Mouse (Mus musculus) MEL (cell line): ENCODE measurements at regions not wholly inside any gene's neighbourhood (a gene's known extent, or its start where the extent isn't known, plus 50 kb on each side); places are given as distances from the start of the nearest gene placed in this dataset.

Experiments used
- DNase-seq: peaks from one replicate; pipeline ENCODE4 v3.0.0; 2011; ENCODE audit warnings: low read depth, low spot score
- H3K27ac ChIP-seq: 2 replicates; pipeline ENCODE4 v1.5.1; 2012; ENCODE audit warnings: low read depth, mild to moderate bottlenecking, control low read depth, low read length, moderate library complexity; ENCODE audit not compliant: control insufficient read depth
- H3K27me3 ChIP-seq, 2 experiments: fragments of 150-350 bp in 1 of 2; sonication (generic) in 1 of 2; 2 replicates each; pipeline ENCODE4 v1.6.1; 2012; ENCODE audit warnings: low read length in 2 of 2, mild to moderate bottlenecking in 2 of 2, improper control_type of control experiment in 1 of 2, moderate library complexity in 1 of 2; ENCODE audit not compliant: insufficient read depth in 2 of 2, control insufficient read depth in 1 of 2
- H3K36me3 ChIP-seq, 2 experiments: 2 replicates each; pipeline ENCODE4 v1.6.1; 2012 to 2014; ENCODE audit warnings: low read length in 2 of 2, improper control_type of control experiment in 1 of 2, inconsistent platforms in 1 of 2, mild to moderate bottlenecking in 1 of 2; ENCODE audit not compliant: insufficient read depth in 2 of 2, control insufficient read depth in 1 of 2
- H3K4me1 ChIP-seq, 2 experiments: fragments of 150-350 bp in 1 of 2; sonication (generic) in 1 of 2; 2 replicates each; pipeline ENCODE4 v1.6.1; 2012; ENCODE audit warnings: low read length in 2 of 2, improper control_type of control experiment in 1 of 2, mild to moderate bottlenecking in 1 of 2; ENCODE audit not compliant: insufficient read depth in 2 of 2, control insufficient read depth in 1 of 2
- H3K4me3 ChIP-seq, 2 experiments: fragments of 150-350 bp in 1 of 2; sonication (generic) in 1 of 2; 2 replicates each; pipeline ENCODE4 v1.5.1; 2012; ENCODE audit warnings: low read depth in 2 of 2, low read length in 2 of 2, mild to moderate bottlenecking in 2 of 2, moderate library complexity in 2 of 2, control low read depth in 1 of 2, improper control_type of control experiment in 1 of 2; ENCODE audit not compliant: control insufficient read depth in 1 of 2, insufficient read depth in 1 of 2
- H3K79me2 ChIP-seq: 2 replicates; pipeline ENCODE4 v1.6.1; 2012; ENCODE audit warnings: mild to moderate bottlenecking, low read length, moderate library complexity; ENCODE audit not compliant: control insufficient read depth, poor library complexity, insufficient read depth
- H3K9ac ChIP-seq: 2 replicates; pipeline ENCODE4 v1.6.1; 2012; ENCODE audit warnings: low read depth, mild to moderate bottlenecking, control low read depth, low read length, moderate library complexity; ENCODE audit not compliant: control insufficient read depth, poor library complexity, severe bottlenecking
- H3K9me3 ChIP-seq: fragments of 150-350 bp; sonication (generic); replicated peaks from 2 replicates; pipeline ENCODE4 v1.6.1; 2012; ENCODE audit warnings: mild to moderate bottlenecking, low read length, improper control_type of control experiment, moderate library complexity; ENCODE audit not compliant: insufficient read depth
- CHD2 ChIP-seq: IDR thresholded peaks from 2 replicates; pipeline ENCODE4 v1.6.1; 2011; ENCODE audit warnings: low read length, improper control_type of control experiment
- CTCF ChIP-seq, 3 experiments: IDR thresholded peaks in 2 of 3; conservative IDR thresholded peaks in 1 of 3; 2 replicates each; pipeline ENCODE4 v1.5.1; 2011 to 2012; ENCODE audit warnings: low read length in 3 of 3, low read depth in 2 of 3, mild to moderate bottlenecking in 2 of 3, improper control_type of control experiment in 1 of 3, inconsistent platforms in 1 of 3, mixed read lengths in 1 of 3, moderate library complexity in 1 of 3; ENCODE audit not compliant: control insufficient read depth in 1 of 3, insufficient read depth in 1 of 3, poor library complexity in 1 of 3, severe bottlenecking in 1 of 3
- EP300 ChIP-seq, 2 experiments: IDR thresholded peaks; 2 replicates each; pipeline ENCODE4 v1.6.1; 2011; ENCODE audit warnings: improper control_type of control experiment in 2 of 2, low read length in 2 of 2, low read depth in 1 of 2, mild to moderate bottlenecking in 1 of 2
- GATA1 ChIP-seq: IDR thresholded peaks from 2 replicates; pipeline ENCODE4 v1.6.1; 2011; ENCODE audit warnings: low read depth, low read length, improper control_type of control experiment
- HCFC1 ChIP-seq: IDR thresholded peaks from 2 replicates; pipeline ENCODE4 v1.6.1; 2012; ENCODE audit warnings: low read depth, mild to moderate bottlenecking, inconsistent platforms, low read length, improper control_type of control experiment, moderate library complexity
- MAFK ChIP-seq: IDR thresholded peaks from 2 replicates; pipeline ENCODE4 v1.6.1; 2011; ENCODE audit warnings: low read depth, mild to moderate bottlenecking, low read length, improper control_type of control experiment, borderline replicate concordance
- MYB ChIP-seq: IDR thresholded peaks from 2 replicates; pipeline ENCODE4 v1.6.1; 2011; ENCODE audit warnings: mild to moderate bottlenecking, low read depth, low read length, improper control_type of control experiment
- MYC ChIP-seq: IDR thresholded peaks from 2 replicates; pipeline ENCODE4 v1.6.1; 2011; ENCODE audit warnings: low read depth, mild to moderate bottlenecking, low read length, improper control_type of control experiment, moderate library complexity
- NELFE ChIP-seq: IDR thresholded peaks from 2 replicates; pipeline ENCODE4 v1.6.1; 2011; ENCODE audit warnings: low read depth, low read length, improper control_type of control experiment
- NRF1 ChIP-seq: IDR thresholded peaks from 2 replicates; pipeline ENCODE4 v1.6.1; 2014; ENCODE audit warnings: low read depth, mild to moderate bottlenecking, inconsistent platforms, low read length, improper control_type of control experiment, moderate library complexity; ENCODE audit not compliant: poor library complexity, insufficient read depth, severe bottlenecking
- POLR2A ChIP-seq, 2 experiments: IDR thresholded peaks; 2 replicates each; pipeline ENCODE4 v1.6.1; 2011 to 2012; ENCODE audit warnings: low read length in 2 of 2, mild to moderate bottlenecking in 2 of 2, control low read depth in 1 of 2, improper control_type of control experiment in 1 of 2, low read depth in 1 of 2, moderate library complexity in 1 of 2; ENCODE audit not compliant: control insufficient read depth in 1 of 2, insufficient read depth in 1 of 2, poor library complexity in 1 of 2
- RAD21 ChIP-seq: IDR thresholded peaks from 2 replicates; pipeline ENCODE4 v1.6.1; 2011; ENCODE audit warnings: mild to moderate bottlenecking, low read depth, low read length, improper control_type of control experiment
- RCOR1 ChIP-seq: IDR thresholded peaks from 2 replicates; pipeline ENCODE4 v1.6.1; 2012; ENCODE audit warnings: low read depth, mild to moderate bottlenecking, inconsistent platforms, low read length, improper control_type of control experiment
- TAL1 ChIP-seq: IDR thresholded peaks from 2 replicates; pipeline ENCODE4 v1.6.1; 2012; ENCODE audit warnings: mild to moderate bottlenecking, inconsistent platforms, low read length, moderate library complexity, mixed read lengths
- TBP ChIP-seq: IDR thresholded peaks from 2 replicates; pipeline ENCODE4 v1.8.0; 2011; ENCODE audit warnings: low read depth, low read length, improper control_type of control experiment
- USF1 ChIP-seq: IDR thresholded peaks from 2 replicates; pipeline ENCODE4 v1.6.1; 2014; ENCODE audit warnings: low read depth, mild to moderate bottlenecking, inconsistent platforms, low read length, improper control_type of control experiment, moderate library complexity
- USF2 ChIP-seq, 2 experiments: IDR thresholded peaks; 2 replicates each; pipeline ENCODE4 v1.6.1; 2011 to 2012; ENCODE audit warnings: improper control_type of control experiment in 2 of 2, low read length in 2 of 2, borderline replicate concordance in 1 of 2, inconsistent platforms in 1 of 2, low read depth in 1 of 2, mild to moderate bottlenecking in 1 of 2; ENCODE audit not compliant: insufficient read depth in 1 of 2
- ZC3H11A ChIP-seq: IDR thresholded peaks from 2 replicates; pipeline ENCODE4 v1.6.1; 2012; ENCODE audit warnings: low read depth, mild to moderate bottlenecking, inconsistent platforms, low read length, improper control_type of control experiment
- ZMIZ1 ChIP-seq: IDR thresholded peaks from 2 replicates; pipeline ENCODE4 v1.6.1; 2012; ENCODE audit warnings: low read depth, mild to moderate bottlenecking, inconsistent platforms, low read length, improper control_type of control experiment, moderate library complexity

DNA sequence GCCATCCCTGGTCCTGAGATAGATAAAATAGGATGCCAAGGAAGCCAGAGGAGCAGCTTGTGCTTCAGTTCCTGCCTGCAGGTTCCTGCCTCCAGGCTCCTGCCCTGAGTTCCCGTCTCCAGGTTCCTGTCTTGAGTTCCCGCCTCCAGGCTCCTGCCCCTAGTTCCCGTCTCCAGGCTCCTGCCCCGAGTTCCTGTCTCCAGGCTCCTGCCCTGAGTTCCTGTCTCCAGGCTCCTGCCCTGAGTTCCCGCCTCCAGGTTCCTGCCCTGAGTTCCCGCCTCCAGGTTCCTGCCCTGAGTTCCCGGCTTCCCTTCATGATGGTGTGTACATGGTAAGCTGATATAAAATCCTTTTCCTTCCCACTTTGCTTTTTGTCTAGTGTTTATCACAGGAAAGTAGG lies 86.8 kb upstream of the Armc2 start:
- H3K27ac ChIP-seq = no peak overlapping the region
- no peaks in the 10 kb centered on the region for H3K79me2 ChIP-seq
- H3K9me3 ChIP-seq = no peaks in the 10 kb centered on the region
- H3K4me1 ChIP-seq = no peaks in the 10 kb centered on the region
- H3K27me3 ChIP-seq = no peaks in the 10 kb centered on the region; a peak in 1 of 4 replicates
- no peak for DNase-seq
- no peak overlapping the region for H3K9ac ChIP-seq
- no peaks in the 10 kb centered on the region for H3K36me3 ChIP-seq
- TF ChIP-seq EP300 (IDR thresholded peaks at IDR 0.05; ENCODE audit: low read depth in 1 of 2, low read length in 2 of 2) (no peak), ZC3H11A (no peak), MYB (no peak), TBP (no peak), ZMIZ1 (no peak), CTCF (IDR thresholded peaks at IDR 0.05 in 2 of 3, conservative IDR thresholded peaks at IDR 0.05 in 1 of 3; ENCODE audit: control insufficient read depth in 1 of 3, insufficient read depth in 1 of 3, low read depth in 2 of 3, low read length in 3 of 3, poor library complexity in 1 of 3, severe bottlenecking in 1 of 3) (no peak), NRF1 (no peak), USF1 (no peak), POLR2A (IDR thresholded peaks at IDR 0.05; ENCODE audit: control insufficient read depth in 1 of 2, insufficient read depth in 1 of 2, low read depth in 1 of 2, low read length in 2 of 2, poor library complexity in 1 of 2) (no peak), RCOR1 (no peak), MYC (no peak), CHD2 (no peak), NELFE (no peak), MAFK (no peak), TAL1 (no peak), GATA1 (no peak), HCFC1 (no peak), RAD21 (no peak), USF2 (IDR thresholded peaks at IDR 0.05; ENCODE audit: borderline replicate concordance in 1 of 2, insufficient read depth in 1 of 2, low read depth in 1 of 2, low read length in 2 of 2) (no peak)
- H3K4me3 ChIP-seq = no peak overlapping the region

DNA sequence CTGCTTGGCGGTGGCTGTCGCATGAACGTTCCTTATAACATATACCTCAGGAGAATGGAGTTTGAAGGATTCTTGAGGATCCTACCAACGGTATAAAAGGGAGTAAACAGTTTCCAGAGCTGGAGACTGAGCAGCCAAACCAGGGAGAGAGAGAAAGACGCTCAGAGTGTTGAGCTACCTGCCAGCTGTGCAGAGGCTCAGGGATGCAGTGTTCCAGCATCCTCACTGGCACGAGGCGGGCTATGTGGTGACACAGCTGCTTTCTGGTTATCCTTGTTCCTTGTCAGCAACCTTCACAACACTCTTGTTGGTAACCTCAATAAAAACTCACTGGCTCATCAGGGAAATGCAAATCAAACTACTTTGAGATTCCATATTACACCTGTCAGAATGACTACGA lies 84.1 kb upstream of the Armc2 start:
- Histone ChIP-seq H3K27ac (no peak overlapping the region), H3K4me3 (no peak overlapping the region), H3K9ac (no peak overlapping the region), H3K4me1 (no peaks in the 10 kb centered on the region), H3K79me2 (no peaks in the 10 kb centered on the region), H3K9me3 (no peaks in the 10 kb centered on the region), H3K36me3 (no peaks in the 10 kb centered on the region), H3K27me3 (no peaks in the 10 kb centered on the region; a peak in 1 of 4 replicates)
- DNase-seq = no peak
- no peak for TF ChIP-seq RCOR1
